Mouse (Mus musculus) embryonic facial prominence, embryonic 13.5 days (tissue): ENCODE results near the gene Zfp36. TPM values are rescaled to one million over a fixed set of nuclear protein-coding genes. Genes with fewer than 3 reads are reported as not detected.
"Not testable (repeated sequence)": the region's sequence is repeated elsewhere in the genome, so short reads cannot be mapped to it uniquely, and the experiment has no call there.

Source experiments
- ATAC-seq: fragments of 200-750 bp; cut with Nextera tagmentation; 2 replicates; pipeline ENCODE4 v1.8.0; 2017; ENCODE audit warnings: low read depth; ENCODE audit not compliant: insufficient number of reproducible peaks, insufficient read depth, low FRiP score, low TSS enrichment
- H3K27ac ChIP-seq: fragments of 300-500 bp; sonication (generic); 2 replicates; pipeline ENCODE4 v1.5.1; 2015; ENCODE audit warnings: moderate library complexity, mild to moderate bottlenecking, inconsistent platforms
- H3K27me3 ChIP-seq: fragments of 300-500 bp; sonication (generic); 2 replicates; pipeline ENCODE4 v1.6.1; 2015; ENCODE audit warnings: mild to moderate bottlenecking, inconsistent platforms
- H3K36me3 ChIP-seq: fragments of 300-500 bp; sonication (generic); 2 replicates; pipeline ENCODE4 v1.6.1; 2015; ENCODE audit warnings: mild to moderate bottlenecking, inconsistent platforms
- H3K4me1 ChIP-seq: fragments of 300-500 bp; sonication (generic); 2 replicates; pipeline ENCODE4 v1.6.1; 2015; ENCODE audit warnings: inconsistent platforms
- H3K4me2 ChIP-seq: fragments of 300-500 bp; sonication (generic); 2 replicates; pipeline ENCODE4 v1.6.1; 2015; ENCODE audit warnings: moderate library complexity, mild to moderate bottlenecking, inconsistent platforms
- H3K4me3 ChIP-seq: fragments of 300-500 bp; sonication (generic); 2 replicates; pipeline ENCODE4 v1.5.1; 2015; ENCODE audit warnings: mild to moderate bottlenecking, inconsistent platforms
- H3K9ac ChIP-seq: fragments of 300-500 bp; sonication (generic); 2 replicates; pipeline ENCODE4 v1.6.1; 2015; ENCODE audit warnings: mild to moderate bottlenecking, inconsistent platforms
- H3K9me3 ChIP-seq: fragments of 300-500 bp; sonication (generic); 2 replicates; pipeline ENCODE4 v1.6.1; 2016; ENCODE audit warnings: inconsistent platforms
- WGBS: fragments of 180-500 bp; shearing (Covaris S2); methylation state at CpG from one replicate; pipeline ENCODE4 v1.1.7; 2015; ENCODE audit warnings: mixed read lengths; 5-methylcytosine and 5-hydroxymethylcytosine counted together
- polyA plus RNA-seq: library from polyadenylated mRNA; unstranded; fragments of >200 nt; fragmentation: Nextera tagmentation; extraction: Ambion mirVana; gene quantifications from 2 replicates; pipeline ENCODE4 v1.2.1, GENCODE M21; 2015

Gene Zfp36
- polyA plus RNA-seq, 1 experiment from 2014 or later: 11.0 TPM

- H3K4me3 ChIP-seq: no peak overlapping the region
- H3K27ac ChIP-seq: no peak overlapping the region
- H3K9me3 ChIP-seq: no peaks in the 10 kb centered on the region
- 69% methylated on average over 3 of the region's 3 CpGs for WGBS
- H3K4me2 ChIP-seq: no peak overlapping the region
- no peaks in the 10 kb centered on the region for H3K27me3 ChIP-seq
- peaks cover 72% of the 10 kb centered on the region for H3K36me3 ChIP-seq
- no peak for ATAC-seq
- H3K9ac ChIP-seq: no peak overlapping the region
- peaks cover 9% of the 10 kb centered on the region for H3K4me1 ChIP-seq
These were observed 17.9 kb upstream of the Zfp36 start for GRCm38 (mm10) chr7:28398000-28398399.

DNA sequence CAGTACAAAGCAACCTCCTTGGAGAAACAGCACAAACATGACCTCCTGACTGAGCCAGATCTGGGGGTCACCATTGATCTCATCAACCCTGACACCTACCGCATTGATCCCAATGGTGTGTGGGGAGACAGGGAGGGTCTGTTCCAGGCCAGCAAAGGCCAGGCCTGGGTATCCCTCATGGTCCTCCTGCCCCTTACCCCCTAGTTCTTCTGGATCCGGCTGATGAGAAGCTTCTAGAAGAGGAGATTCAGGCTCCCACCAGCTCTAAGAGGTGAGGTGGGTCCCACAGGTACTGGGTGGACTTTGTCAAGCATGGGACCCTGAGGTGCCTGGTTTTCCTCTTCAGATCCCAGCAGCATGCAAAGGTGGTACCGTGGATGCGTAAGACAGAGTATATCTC, 15.4 kb upstream of the Zfp36 start:
- Histone ChIP-seq H3K9me3 (no peaks in the 10 kb centered on the region), H3K36me3 (peaks cover 52% of the 10 kb centered on the region), H3K27me3 (no peaks in the 10 kb centered on the region), H3K4me2 (no peak overlapping the region), H3K4me1 (peaks cover 17% of the 10 kb centered on the region), H3K27ac (no peak overlapping the region), H3K9ac (no peak overlapping the region), H3K4me3 (no peak overlapping the region)
- no peak for ATAC-seq
- 94% methylated on average over 4 of the region's 4 CpGs for WGBS

DNA sequence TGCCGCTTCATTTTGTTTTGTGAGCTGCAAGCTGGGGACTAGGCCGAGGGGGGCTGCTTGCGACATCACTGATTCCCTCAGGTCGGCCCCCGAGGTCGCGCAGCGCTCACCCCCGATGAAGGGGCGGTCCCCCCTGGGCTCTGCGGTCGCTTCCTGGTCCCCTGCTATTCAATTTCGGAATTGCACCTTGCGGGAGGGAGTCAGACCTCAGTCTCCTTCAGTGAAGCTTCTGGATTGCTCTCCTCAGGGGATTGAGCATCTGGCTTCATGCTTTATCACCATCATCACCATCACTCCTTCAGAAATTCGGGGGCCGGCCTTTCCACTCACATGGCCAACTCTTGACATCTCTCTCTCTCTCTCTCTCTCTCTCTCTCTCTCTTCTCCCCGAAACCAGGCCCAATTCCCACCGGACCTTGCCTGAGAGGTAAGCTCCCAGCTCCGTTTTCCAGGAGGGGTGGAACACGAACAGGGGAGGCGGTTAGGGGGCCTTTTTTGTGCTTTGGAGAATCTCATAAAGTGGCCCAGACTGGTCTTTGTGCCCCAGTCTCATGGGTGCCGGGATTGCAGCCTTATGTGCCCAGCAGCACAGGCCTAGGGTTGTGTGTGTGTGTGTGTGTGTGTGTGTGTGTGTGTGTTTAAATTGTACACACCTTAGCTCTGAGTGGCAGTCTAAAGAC, 13.4 kb upstream of the Zfp36 start:
- peaks cover 17% of the 10 kb centered on the region for H3K4me1 ChIP-seq
- peaks cover 54% of the 10 kb centered on the region for H3K36me3 ChIP-seq
- H3K27me3 ChIP-seq: no peaks in the 10 kb centered on the region
- H3K9ac ChIP-seq: peak overlapping the region; percentile 92
- WGBS: 6% methylated on average over 22 of the region's 22 CpGs
- H3K4me2 ChIP-seq: peak overlapping the region; percentile 96
- ATAC-seq: peak; percentile 12; the same call in 1 of the 2 replicates
- peak overlapping the region; percentile 81 for H3K27ac ChIP-seq
- no peaks in the 10 kb centered on the region for H3K9me3 ChIP-seq
- H3K4me3 ChIP-seq: peak overlapping the region; percentile 94

GRCm38 (mm10) chr7:28392429-28393271, 12.6 kb upstream of the Zfp36 start, which contains the start of the genes Med29 and Paf1:
Gene Med29, minus strand, starts transcription at chr7:28392708.
Gene Paf1, plus strand, starts transcription at chr7:28392951.
- peak within 1 kb of the TSS; percentile 81 for H3K27ac ChIP-seq
- peak within 1 kb of the TSS; percentile 94 for H3K4me3 ChIP-seq
- H3K36me3 ChIP-seq: peaks cover 54% of the 10 kb centered on the region
- H3K4me1 ChIP-seq: peaks cover 17% of the 10 kb centered on the region
- no peaks in the 10 kb centered on the region for H3K27me3 ChIP-seq
- peak; percentile 93 for ATAC-seq
- peak within 1 kb of the TSS; percentile 96 for H3K4me2 ChIP-seq
- H3K9me3 ChIP-seq: no peaks in the 10 kb centered on the region
- peak within 1 kb of the TSS; percentile 92 for H3K9ac ChIP-seq
- under 1% methylated on average over 58 of the region's 58 CpGs for WGBS

GRCm38 (mm10) chr7:28390331-28390730, 10.3 kb upstream of the Zfp36 start:
- Histone ChIP-seq H3K27me3 (no peaks in the 10 kb centered on the region), H3K4me2 (no peak overlapping the region), H3K4me1 (peaks cover 17% of the 10 kb centered on the region), H3K9me3 (no peaks in the 10 kb centered on the region), H3K9ac (no peak overlapping the region), H3K4me3 (no peak overlapping the region), H3K27ac (no peak overlapping the region), H3K36me3 (peaks cover 47% of the 10 kb centered on the region)
- ATAC-seq: no peak
- 93% methylated on average over 3 of the region's 3 CpGs for WGBS

GRCm38 (mm10) chr7:28387384-28387783, 7.3 kb upstream of the Zfp36 start:
- not testable (repeated sequence) for H3K4me3 ChIP-seq, H3K27ac ChIP-seq, H3K9me3 ChIP-seq, H3K9ac ChIP-seq, H3K27me3 ChIP-seq, H3K4me2 ChIP-seq, ATAC-seq
- Histone ChIP-seq H3K4me1 (peaks cover 20% of the 10 kb centered on the region), H3K36me3 (peaks cover 48% of the 10 kb centered on the region)
- WGBS: 89% methylated on average over 7 of the region's 7 CpGs

DNA sequence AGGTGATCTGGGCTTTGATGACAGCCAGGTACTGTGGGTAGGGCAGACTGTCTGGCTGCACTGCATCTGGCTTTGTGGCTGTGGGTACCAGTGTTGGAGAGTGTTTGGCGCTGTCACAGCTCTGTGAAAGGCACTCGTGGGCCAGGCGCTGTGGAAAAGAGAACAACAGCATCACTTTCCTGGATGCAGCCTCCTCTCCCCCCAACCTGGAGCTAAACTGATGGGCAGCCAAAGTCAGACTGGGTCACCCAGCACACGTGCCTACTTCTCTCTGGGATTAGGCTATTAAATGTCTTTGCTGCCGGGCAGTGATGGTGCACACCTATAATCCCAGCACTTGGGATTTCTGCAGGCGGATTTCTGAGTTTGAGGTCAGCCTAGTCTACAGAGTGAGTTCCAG, 6.8 kb upstream of the Zfp36 start:
- Histone ChIP-seq H3K36me3 (peaks cover 48% of the 10 kb centered on the region), H3K4me1 (peaks cover 22% of the 10 kb centered on the region)
- not testable (repeated sequence) for H3K4me2 ChIP-seq, H3K9me3 ChIP-seq, H3K9ac ChIP-seq, H3K27ac ChIP-seq, ATAC-seq, H3K4me3 ChIP-seq, H3K27me3 ChIP-seq
- 76% methylated on average over 6 of the region's 6 CpGs for WGBS

DNA sequence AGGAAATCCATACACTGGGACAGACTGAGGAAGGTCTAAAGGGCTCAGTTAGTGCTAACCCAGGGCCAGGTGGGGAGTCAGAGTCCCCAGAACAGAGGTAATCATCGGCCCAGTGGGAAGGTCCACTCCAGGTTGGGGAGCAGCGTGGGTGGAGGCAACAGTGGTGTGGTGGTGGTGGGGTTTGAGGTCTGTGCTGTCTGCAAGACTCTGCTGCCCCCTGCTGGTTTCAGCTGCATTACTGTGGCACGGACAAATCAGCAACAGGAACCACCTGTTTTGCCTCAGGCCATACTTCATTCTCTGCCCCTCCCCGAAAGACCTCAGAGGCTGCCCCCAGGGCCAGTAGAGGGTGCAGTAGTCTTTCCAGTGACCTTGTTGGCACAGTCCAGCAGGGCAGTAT, 6.4 kb upstream of the Zfp36 start:
- 3% methylated on average over 4 of the region's 4 CpGs for WGBS
- no peak overlapping the region for H3K9ac ChIP-seq
- no peak overlapping the region for H3K4me2 ChIP-seq
- H3K9me3 ChIP-seq: no peaks in the 10 kb centered on the region
- H3K36me3 ChIP-seq: peaks cover 48% of the 10 kb centered on the region
- H3K4me1 ChIP-seq: peaks cover 22% of the 10 kb centered on the region
- peak; percentile 23 for ATAC-seq
- H3K27ac ChIP-seq: no peak overlapping the region
- no peaks in the 10 kb centered on the region for H3K27me3 ChIP-seq
- no peak overlapping the region for H3K4me3 ChIP-seq

- 83% methylated on average over 7 of the region's 7 CpGs for WGBS
- peaks cover 48% of the 10 kb centered on the region for H3K36me3 ChIP-seq
- H3K27ac ChIP-seq: 0 out of 2 replicates have a peak overlapping the region, but pooled peaks have one; percentile 23
These were observed 6.0 kb upstream of the Zfp36 start for GRCm38 (mm10) chr7:28386007-28386406.

DNA sequence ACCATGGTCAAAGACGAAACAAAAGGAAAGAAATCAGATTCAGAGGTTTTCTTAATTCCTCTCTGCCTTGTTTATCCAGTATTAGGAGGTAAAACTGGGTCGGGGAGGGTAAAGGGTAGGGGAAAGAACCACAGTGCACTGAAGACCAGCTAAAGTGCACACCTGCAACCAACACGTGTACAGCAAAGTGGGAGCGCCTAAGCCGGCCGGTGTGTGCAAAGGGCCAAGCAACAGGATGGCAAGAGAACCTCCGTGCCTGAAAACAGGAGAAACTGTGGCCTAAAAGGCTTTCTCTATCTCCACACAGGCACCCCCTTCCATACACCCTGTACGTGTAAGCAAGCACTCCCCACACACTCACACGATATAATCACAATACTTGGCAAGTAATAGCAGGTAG, 5.1 kb upstream of the Zfp36 start:
- 90% methylated on average over 9 of the region's 9 CpGs for WGBS
- Histone ChIP-seq H3K9ac (no peak overlapping the region), H3K4me1 (peaks cover 31% of the 10 kb centered on the region), H3K27ac (no peak overlapping the region), H3K36me3 (peaks cover 40% of the 10 kb centered on the region), H3K4me3 (no peak overlapping the region), H3K27me3 (no peaks in the 10 kb centered on the region), H3K9me3 (no peaks in the 10 kb centered on the region), H3K4me2 (no peak overlapping the region)
- no peak for ATAC-seq

More at GRCm38 (mm10) chr7:28386007-28386406, 6.0 kb upstream of the Zfp36 start:
- Histone ChIP-seq H3K9ac (no peak overlapping the region), H3K9me3 (no peaks in the 10 kb centered on the region), H3K27me3 (no peaks in the 10 kb centered on the region), H3K4me3 (no peak overlapping the region), H3K4me2 (no peak overlapping the region), H3K4me1 (peaks cover 23% of the 10 kb centered on the region)
- ATAC-seq: no peak

- 80% methylated on average over 6 of the region's 6 CpGs for WGBS
- no peak for ATAC-seq
- peaks cover 30% of the 10 kb centered on the region for H3K36me3 ChIP-seq
- H3K4me1 ChIP-seq: peaks cover 37% of the 10 kb centered on the region
- H3K27ac ChIP-seq: no peak overlapping the region
- no peak overlapping the region for H3K4me2 ChIP-seq
- H3K9ac ChIP-seq: no peak overlapping the region
- no peaks in the 10 kb centered on the region for H3K9me3 ChIP-seq
- no peak overlapping the region for H3K4me3 ChIP-seq
- no peaks in the 10 kb centered on the region for H3K27me3 ChIP-seq
These were observed 4.1 kb upstream of the Zfp36 start for GRCm38 (mm10) chr7:28384162-28384561.
